Mouse (Mus musculus) embryonic facial prominence, embryonic 13.5 days (tissue): ENCODE measurements around the gene Pls1. TPM values are rescaled to one million over a fixed set of nuclear protein-coding genes. Genes with fewer than 3 reads are reported as not detected.

ENCODE experiments used
- ATAC-seq: fragments of 200-750 bp; cut with Nextera tagmentation; 2 replicates; pipeline ENCODE4 v1.8.0; 2017; ENCODE audit warnings: low read depth; ENCODE audit not compliant: insufficient number of reproducible peaks, insufficient read depth, low FRiP score, low TSS enrichment
- H3K27ac ChIP-seq: fragments of 300-500 bp; sonication (generic); 2 replicates; pipeline ENCODE4 v1.5.1; 2015; ENCODE audit warnings: moderate library complexity, mild to moderate bottlenecking, inconsistent platforms
- H3K27me3 ChIP-seq: fragments of 300-500 bp; sonication (generic); 2 replicates; pipeline ENCODE4 v1.6.1; 2015; ENCODE audit warnings: mild to moderate bottlenecking, inconsistent platforms
- H3K36me3 ChIP-seq: fragments of 300-500 bp; sonication (generic); 2 replicates; pipeline ENCODE4 v1.6.1; 2015; ENCODE audit warnings: mild to moderate bottlenecking, inconsistent platforms
- H3K4me1 ChIP-seq: fragments of 300-500 bp; sonication (generic); 2 replicates; pipeline ENCODE4 v1.6.1; 2015; ENCODE audit warnings: inconsistent platforms
- H3K4me2 ChIP-seq: fragments of 300-500 bp; sonication (generic); 2 replicates; pipeline ENCODE4 v1.6.1; 2015; ENCODE audit warnings: moderate library complexity, mild to moderate bottlenecking, inconsistent platforms
- H3K4me3 ChIP-seq: fragments of 300-500 bp; sonication (generic); 2 replicates; pipeline ENCODE4 v1.5.1; 2015; ENCODE audit warnings: mild to moderate bottlenecking, inconsistent platforms
- H3K9ac ChIP-seq: fragments of 300-500 bp; sonication (generic); 2 replicates; pipeline ENCODE4 v1.6.1; 2015; ENCODE audit warnings: mild to moderate bottlenecking, inconsistent platforms
- H3K9me3 ChIP-seq: fragments of 300-500 bp; sonication (generic); 2 replicates; pipeline ENCODE4 v1.6.1; 2016; ENCODE audit warnings: inconsistent platforms
- WGBS: fragments of 180-500 bp; shearing (Covaris S2); methylation state at CpG from one replicate; pipeline ENCODE4 v1.1.7; 2015; ENCODE audit warnings: mixed read lengths; 5-methylcytosine and 5-hydroxymethylcytosine counted together
- polyA plus RNA-seq: library from polyadenylated mRNA; unstranded; fragments of >200 nt; fragmentation: Nextera tagmentation; extraction: Ambion mirVana; gene quantifications from 2 replicates; pipeline ENCODE4 v1.2.1, GENCODE M21; 2015

The Pls1 gene
- polyA plus RNA-seq = 3.8 and 7.1 TPM in 2 replicates

DNA sequence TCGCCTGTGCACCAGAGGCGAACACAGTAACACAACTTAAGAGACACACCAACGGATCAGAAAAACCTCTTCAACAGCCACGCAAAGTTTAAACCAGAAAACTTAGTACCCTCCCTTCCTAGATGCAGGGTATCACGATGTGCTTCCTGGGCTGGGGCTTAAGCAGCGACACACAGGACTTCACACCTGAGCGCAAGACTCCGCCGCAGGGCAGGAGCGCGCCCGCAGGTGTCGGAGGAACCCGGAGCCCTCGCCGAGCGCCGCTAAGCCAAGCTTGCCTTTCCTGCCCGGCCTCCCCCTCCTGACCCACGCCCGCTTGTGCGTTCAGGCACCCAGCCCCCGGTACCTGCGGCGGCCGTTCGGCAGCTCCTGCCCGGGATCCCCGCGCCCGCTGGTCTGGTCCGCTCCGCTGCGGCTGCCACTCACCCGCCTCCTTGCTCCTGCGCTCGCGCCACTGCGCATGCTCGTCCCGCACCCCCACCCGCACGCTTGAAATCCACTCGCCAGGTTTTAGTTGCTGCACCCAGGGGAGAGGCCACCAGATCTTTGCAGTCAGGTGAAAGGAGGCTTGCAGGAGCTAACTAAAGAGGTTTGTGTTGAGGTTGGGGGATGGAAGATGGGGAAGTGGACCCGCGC is at the start of gene Pls1:
Gene Pls1, minus strand, starts transcription at position 487 of the 636 bp plus-strand sequence.
- ATAC-seq = peak; percentile 77
- H3K27ac ChIP-seq = no peak within 1 kb of the TSS
- H3K9me3 ChIP-seq = no peaks in the 10 kb centered on the region
- H3K36me3 ChIP-seq = no peaks in the 10 kb centered on the region
- peaks cover 20% of the 10 kb centered on the region for H3K27me3 ChIP-seq
- H3K4me2 ChIP-seq = peak within 1 kb of the TSS; percentile 95
- WGBS = under 1% methylated on average over 46 of the region's 46 CpGs
- H3K4me3 ChIP-seq = peak within 1 kb of the TSS; percentile 66
- H3K4me1 ChIP-seq = 0 out of 2 replicates have a peak, but pooled peaks cover 3% of the 10 kb centered on the region
- peak within 1 kb of the TSS; percentile 77 for H3K9ac ChIP-seq

DNA sequence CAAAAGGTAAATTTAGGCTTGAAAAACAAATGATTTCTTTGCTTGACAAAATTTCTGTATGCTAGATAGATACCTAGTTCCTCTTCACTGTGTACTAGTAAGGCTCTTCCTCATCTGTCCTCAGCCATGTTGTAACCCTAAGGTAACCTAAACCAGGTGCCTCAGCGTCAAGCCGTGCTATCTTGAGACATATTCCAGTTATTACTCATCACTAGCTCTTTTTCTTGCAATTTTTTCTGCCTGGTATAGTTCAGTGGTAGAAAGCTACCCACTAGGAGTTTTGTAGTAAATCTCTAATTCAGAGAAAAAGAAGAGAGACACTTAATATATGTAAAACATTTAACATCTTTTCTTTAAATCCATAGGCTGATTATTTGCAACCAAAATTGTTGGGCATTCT is 37.6 kb upstream of the Pls1 start:
- no peak for ATAC-seq
- no peaks in the 10 kb centered on the region for H3K4me1 ChIP-seq
- H3K4me2 ChIP-seq = no peak overlapping the region

DNA sequence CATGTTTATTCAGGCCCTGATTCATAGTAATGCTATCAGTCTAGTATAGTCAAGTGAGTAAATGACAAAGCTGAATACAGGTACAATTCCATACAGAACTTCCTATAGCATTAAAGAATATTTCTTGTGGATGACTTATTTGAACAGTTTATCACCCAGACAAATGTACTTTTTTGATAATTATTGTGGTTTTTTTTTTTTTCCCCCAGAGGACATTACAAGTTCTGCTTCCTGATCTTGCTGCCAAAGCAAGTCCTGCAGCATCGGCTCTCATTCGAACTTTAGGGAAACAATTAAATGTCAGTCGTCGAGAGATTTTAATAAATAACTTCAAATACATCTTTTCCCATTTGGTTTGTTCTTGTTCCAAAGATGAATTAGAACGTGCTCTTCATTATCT is 33.1 kb upstream of the Pls1 start:
- H3K4me2 ChIP-seq = no peak overlapping the region
- 92% methylated on average over 5 of the region's 5 CpGs for WGBS
- ATAC-seq = no peak
- H3K9me3 ChIP-seq = no peaks in the 10 kb centered on the region
- no peaks in the 10 kb centered on the region for H3K4me1 ChIP-seq
- no peaks in the 10 kb centered on the region for H3K27me3 ChIP-seq
- peaks cover 30% of the 10 kb centered on the region for H3K36me3 ChIP-seq
- H3K4me3 ChIP-seq = no peak overlapping the region
- H3K27ac ChIP-seq = no peak overlapping the region
- no peak overlapping the region for H3K9ac ChIP-seq

More for the DNA sequence above, 37.6 kb upstream of the Pls1 start:
- H3K4me3 ChIP-seq = no peak overlapping the region
- peaks cover 35% of the 10 kb centered on the region for H3K36me3 ChIP-seq
- 90% methylated on average over 2 of the region's 2 CpGs for WGBS
- no peak overlapping the region for H3K27ac ChIP-seq
- H3K9ac ChIP-seq = no peak overlapping the region
- H3K9me3 ChIP-seq = no peaks in the 10 kb centered on the region
- no peaks in the 10 kb centered on the region for H3K27me3 ChIP-seq

DNA sequence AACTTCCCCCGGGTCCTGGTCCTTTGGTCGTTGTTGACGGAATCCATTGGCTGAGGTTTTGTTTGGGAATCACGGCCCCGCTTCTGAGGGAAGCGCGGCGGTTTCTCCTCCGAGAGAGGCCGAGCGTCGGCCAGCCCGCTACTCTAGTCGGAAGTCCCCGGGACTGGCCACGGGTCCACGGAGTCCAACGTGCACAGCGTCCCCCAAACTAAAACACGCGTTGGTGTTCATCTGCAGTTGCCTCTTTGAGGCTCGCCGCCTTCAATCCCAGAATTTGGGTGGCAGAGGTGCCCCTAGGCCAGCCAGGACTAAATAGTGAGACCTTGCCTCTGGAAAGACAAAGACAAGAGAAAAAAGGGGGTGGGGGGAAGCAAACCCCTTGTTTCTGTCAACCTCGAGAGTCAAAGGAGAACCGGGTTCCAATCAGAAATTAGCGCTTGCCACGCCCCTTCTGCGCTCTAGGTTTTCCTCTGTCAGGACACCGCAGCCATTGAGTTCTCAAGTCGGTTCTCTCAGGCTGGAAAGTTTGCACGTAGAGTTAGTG is 13.0 kb upstream of the Pls1 start:
- Histone ChIP-seq H3K27me3 (no peaks in the 10 kb centered on the region), H3K4me2 (peak overlapping the region; percentile 84), H3K27ac (peak overlapping the region; percentile 79), H3K9ac (peak overlapping the region; percentile 86), H3K4me3 (peak overlapping the region; percentile 95), H3K9me3 (no peaks in the 10 kb centered on the region), H3K4me1 (no peaks in the 10 kb centered on the region), H3K36me3 (no peaks in the 10 kb centered on the region; the same call in 1 of the 2 replicates)
- WGBS = under 1% methylated on average over 31 of the region's 31 CpGs
- 0 out of 2 replicates have a peak, but pooled peaks have one; percentile 35 for ATAC-seq

- Histone ChIP-seq H3K9ac (peak within 1 kb of the TSS; percentile 86), H3K9me3 (no peaks in the 10 kb centered on the region), H3K4me1 (no peaks in the 10 kb centered on the region), H3K36me3 (no peaks in the 10 kb centered on the region), H3K27ac (peak within 1 kb of the TSS; percentile 79), H3K27me3 (no peaks in the 10 kb centered on the region), H3K4me2 (peak within 1 kb of the TSS; percentile 84), H3K4me3 (peak within 1 kb of the TSS; percentile 95)
- peak; percentile 80 for ATAC-seq
- under 1% methylated on average over 69 of the region's 69 CpGs for WGBS
These were observed 12.4 kb upstream of the Pls1 start, which contains the start of gene Atr for GRCm38 (mm10) chr9:95857414-95858026. Atr (plus strand) TSS chr9:95857597.

DNA sequence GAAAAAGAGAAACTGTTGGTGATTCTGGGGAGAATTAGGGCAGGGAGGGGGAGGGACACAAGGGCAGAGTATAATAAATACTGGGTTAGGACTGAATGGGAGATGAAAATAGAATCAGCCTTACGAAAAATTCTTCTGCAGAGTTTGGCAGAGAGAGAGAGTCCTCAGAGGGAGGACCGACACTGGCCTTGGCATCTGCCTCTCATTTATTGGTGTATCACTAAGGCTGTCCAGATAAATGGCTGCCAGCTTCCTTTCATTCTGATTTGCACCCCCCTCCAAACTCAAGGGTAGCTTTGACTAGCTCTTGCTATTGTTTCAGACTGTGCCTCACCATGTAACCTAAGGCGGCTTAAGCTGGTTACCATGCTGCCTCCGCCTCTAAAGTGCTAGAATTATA is 10.9 kb upstream of the Pls1 start:
- WGBS = 87% methylated on average over 4 of the region's 4 CpGs
- H3K36me3 ChIP-seq = no peaks in the 10 kb centered on the region
- no peaks in the 10 kb centered on the region for H3K9me3 ChIP-seq
- H3K4me3 ChIP-seq = no peak overlapping the region
- no peak overlapping the region for H3K27ac ChIP-seq
- no peak for ATAC-seq
- H3K4me2 ChIP-seq = no peak overlapping the region
- H3K9ac ChIP-seq = no peak overlapping the region
- H3K27me3 ChIP-seq = no peaks in the 10 kb centered on the region
- no peaks in the 10 kb centered on the region for H3K4me1 ChIP-seq

DNA sequence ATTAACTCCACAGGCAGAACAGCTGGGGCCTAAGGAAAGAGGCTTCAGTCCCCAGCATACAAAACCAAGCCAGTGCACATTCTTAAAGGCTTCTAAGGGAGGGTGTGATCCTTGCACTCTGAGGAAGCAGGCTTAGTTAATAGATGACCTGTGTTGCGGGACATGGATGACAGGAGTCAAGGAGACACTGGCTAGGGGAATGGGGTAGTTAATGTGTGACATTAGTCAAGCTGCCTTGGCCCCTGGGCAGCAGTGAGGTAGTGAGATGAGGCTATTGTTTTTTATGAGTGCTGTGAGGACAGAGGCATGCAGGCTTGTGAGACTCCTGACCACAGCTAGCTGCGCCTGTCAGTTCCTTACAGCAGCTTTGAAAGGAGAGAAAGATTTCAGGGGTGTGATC is 9.8 kb upstream of the Pls1 start:
- Histone ChIP-seq H3K4me3 (no peak overlapping the region), H3K27ac (no peak overlapping the region), H3K36me3 (no peaks in the 10 kb centered on the region), H3K4me2 (no peak overlapping the region), H3K9me3 (no peaks in the 10 kb centered on the region), H3K27me3 (no peaks in the 10 kb centered on the region), H3K4me1 (no peaks in the 10 kb centered on the region), H3K9ac (no peak overlapping the region)
- ATAC-seq = no peak
- 76% methylated on average over 2 of the region's 2 CpGs for WGBS

- H3K27me3 ChIP-seq = no peaks in the 10 kb centered on the region
- H3K4me1 ChIP-seq = no peaks in the 10 kb centered on the region
- WGBS = 13% methylated on average over 4 of the region's 4 CpGs
- no peak overlapping the region for H3K4me2 ChIP-seq
- no peak overlapping the region for H3K27ac ChIP-seq
- H3K9ac ChIP-seq = no peak overlapping the region
- H3K36me3 ChIP-seq = no peaks in the 10 kb centered on the region
- no peak overlapping the region for H3K4me3 ChIP-seq
- no peak for ATAC-seq
- no peaks in the 10 kb centered on the region for H3K9me3 ChIP-seq
These were observed 7.8 kb upstream of the Pls1 start for GRCm38 (mm10) chr9:95852896-95853295.

DNA sequence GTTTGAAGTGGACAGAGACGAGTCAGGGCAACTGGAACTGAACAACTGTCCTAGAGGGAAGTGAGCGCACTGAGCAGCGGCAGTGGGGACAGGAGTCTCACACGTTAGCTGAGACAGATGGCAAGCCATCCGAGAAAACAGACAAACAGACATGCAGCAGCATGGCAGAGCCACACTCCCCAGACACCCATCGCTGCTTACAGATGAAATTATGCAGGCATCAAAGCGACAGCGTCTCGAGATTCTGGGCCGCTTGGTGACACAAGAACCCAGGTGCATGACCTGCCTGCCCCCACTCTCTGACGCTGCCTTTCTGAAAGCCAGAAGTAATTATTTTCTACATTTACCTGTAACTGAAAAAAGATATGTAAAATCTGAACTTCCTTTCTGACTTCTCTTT is 6.6 kb upstream of the Pls1 start:
- Histone ChIP-seq H3K27me3 (no peaks in the 10 kb centered on the region), H3K4me2 (no peak overlapping the region), H3K9me3 (no peaks in the 10 kb centered on the region), H3K4me3 (no peak overlapping the region), H3K36me3 (no peaks in the 10 kb centered on the region), H3K9ac (no peak overlapping the region), H3K27ac (no peak overlapping the region), H3K4me1 (no peaks in the 10 kb centered on the region)
- no peak for ATAC-seq
- 66% methylated on average over 11 of the region's 11 CpGs for WGBS

GRCm38 (mm10) chr9:95845711-95846110 is 600 bp upstream of the Pls1 start:
- H3K36me3 ChIP-seq = no peaks in the 10 kb centered on the region
- H3K9me3 ChIP-seq = no peaks in the 10 kb centered on the region
- peaks cover 20% of the 10 kb centered on the region for H3K27me3 ChIP-seq
- H3K9ac ChIP-seq = 0 out of 2 replicates have a peak overlapping the region, but pooled peaks have one; percentile 36
- ATAC-seq = no peak
- H3K4me1 ChIP-seq = 0 out of 2 replicates have a peak, but pooled peaks cover 3% of the 10 kb centered on the region
- peak overlapping the region; percentile 95 for H3K4me2 ChIP-seq
- H3K27ac ChIP-seq = no peak overlapping the region
- H3K4me3 ChIP-seq = peak overlapping the region; percentile 66; the same call in 1 of the 2 replicates
- WGBS = 63% methylated on average over 4 of the region's 4 CpGs

- H3K36me3 ChIP-seq = no peaks in the 10 kb centered on the region
- no peaks in the 10 kb centered on the region for H3K9me3 ChIP-seq
- H3K27me3 ChIP-seq = peaks cover 9% of the 10 kb centered on the region
- H3K27ac ChIP-seq = no peak overlapping the region
- ATAC-seq = no peak
- WGBS = 89% methylated on average over 3 of the region's 3 CpGs
- H3K9ac ChIP-seq = no peak overlapping the region
- no peak overlapping the region for H3K4me3 ChIP-seq
- H3K4me2 ChIP-seq = no peak overlapping the region
- 0 out of 2 replicates have a peak, but pooled peaks cover 3% of the 10 kb centered on the region for H3K4me1 ChIP-seq
These were observed 5.7 kb downstream of the Pls1 start for GRCm38 (mm10) chr9:95839424-95839823.

GRCm38 (mm10) chr9:95835741-95836140 is 9.4 kb downstream of the Pls1 start:
- no peaks in the 10 kb centered on the region for H3K27me3 ChIP-seq
- no peaks in the 10 kb centered on the region for H3K4me1 ChIP-seq

More at GRCm38 (mm10) chr9:95835741-95836140, 9.4 kb downstream of the Pls1 start:
- no peaks in the 10 kb centered on the region for H3K36me3 ChIP-seq
- no peak overlapping the region for H3K9ac ChIP-seq
- no peaks in the 10 kb centered on the region for H3K9me3 ChIP-seq
- no peak overlapping the region for H3K4me2 ChIP-seq
- WGBS = 87% methylated on average over 10 of the region's 10 CpGs
- H3K27ac ChIP-seq = no peak overlapping the region
- ATAC-seq = no peak
- no peak overlapping the region for H3K4me3 ChIP-seq
